Mouse (Mus musculus) monocyte, adult 5-6 weeks (primary cell): ENCODE results near the gene Mterf1b. TPM values are rescaled to one million over a fixed set of nuclear protein-coding genes. Genes with fewer than 3 reads are reported as not detected.

ENCODE experiments used
- ATAC-seq: fragments of 153-309, 156-312 bp; replicated peaks from 2 replicates; pipeline ENCODE4 v1.8.0; 2017; ENCODE audit warnings: mild to moderate bottlenecking; ENCODE audit not compliant: low TSS enrichment, insufficient number of reproducible peaks, severe bottlenecking, poor library complexity, low FRiP score
- total RNA-seq: library from RNA; stranded (forward); fragments of 200-1000, 200-491, 200-594 nt; gene quantifications from 3 replicates; pipeline ENCODE4 v1.2.3, GENCODE M21; 2017

The Mterf1b gene
- total RNA-seq, 1 experiment from 2014 or later, result 15.3 TPM

- ATAC-seq, result no peak
Measured at GRCm38 (mm10) chr5:4232163-4232562, 40.0 kb downstream of the Mterf1b start.

GRCm38 (mm10) chr5:4234505-4234904 is 42.3 kb downstream of the Mterf1b start:
- no peak for ATAC-seq

DNA sequence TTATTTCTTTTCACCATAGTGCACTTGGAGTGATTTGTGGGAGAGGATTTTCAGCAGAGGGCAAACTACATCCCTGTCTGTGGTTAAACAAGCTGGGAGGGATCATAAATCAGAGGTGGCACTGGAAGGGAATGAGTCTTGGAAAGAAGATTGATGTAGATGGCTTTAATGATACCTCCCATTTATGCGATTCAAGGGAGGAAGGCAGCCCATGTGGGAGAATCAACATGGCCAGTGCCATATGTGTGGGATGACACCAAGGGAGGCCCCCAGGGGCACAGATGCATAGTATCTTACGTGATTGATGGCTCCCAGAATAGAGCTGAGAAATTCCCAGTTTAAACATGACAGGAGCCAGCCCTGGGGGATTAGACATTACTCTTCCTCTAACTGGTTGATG is 48.0 kb downstream of the Mterf1b start:
- no peak for ATAC-seq

DNA sequence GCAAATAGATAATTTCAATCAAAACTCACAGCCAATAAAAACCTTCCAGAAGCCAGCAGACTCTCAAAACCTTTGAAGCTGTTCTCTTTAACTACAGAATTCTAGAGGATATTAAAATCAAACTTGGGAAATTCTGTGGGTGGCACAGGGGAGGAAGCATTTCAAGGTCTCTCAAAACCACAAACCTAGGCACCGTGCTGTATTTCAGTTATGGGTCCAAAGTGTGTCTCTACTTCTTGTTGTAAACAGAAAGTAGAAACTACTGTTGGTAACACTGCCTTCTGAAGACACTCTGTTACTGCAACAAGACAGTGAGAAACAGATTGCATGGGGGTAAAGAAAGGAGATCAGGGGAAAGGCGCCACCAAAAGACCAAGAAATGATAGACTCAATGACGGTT is 52.8 kb downstream of the Mterf1b start:
- no peak for ATAC-seq

DNA sequence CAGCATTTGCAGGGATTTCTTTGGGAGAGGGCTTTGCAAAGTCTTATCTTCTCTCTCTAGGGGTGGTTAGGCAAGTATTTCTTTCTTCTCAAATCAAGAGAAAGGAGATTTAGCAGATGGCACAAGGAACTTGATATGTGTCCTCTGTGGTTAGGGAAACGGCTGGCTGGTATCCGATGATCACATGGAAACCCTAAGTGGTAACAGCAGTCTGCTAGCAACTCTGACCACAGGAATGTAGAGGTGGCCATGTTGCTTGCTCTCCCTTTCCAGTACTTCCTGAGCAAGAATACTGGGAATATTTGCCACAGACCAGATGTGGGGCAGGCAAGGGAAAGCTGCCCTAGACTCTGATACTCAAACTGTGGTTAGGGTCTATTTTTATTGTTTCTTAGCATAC is 53.9 kb downstream of the Mterf1b start:
- no peak for ATAC-seq

Other genes starting within 250 kb of the Mterf1b start
- 22.1 to 37.9 TPM (median 29.4 TPM) in 3 replicates for gene Cyp51, start 87.6 kb upstream of the Mterf1b start, total RNA-seq